In the genomic region with DNA sequence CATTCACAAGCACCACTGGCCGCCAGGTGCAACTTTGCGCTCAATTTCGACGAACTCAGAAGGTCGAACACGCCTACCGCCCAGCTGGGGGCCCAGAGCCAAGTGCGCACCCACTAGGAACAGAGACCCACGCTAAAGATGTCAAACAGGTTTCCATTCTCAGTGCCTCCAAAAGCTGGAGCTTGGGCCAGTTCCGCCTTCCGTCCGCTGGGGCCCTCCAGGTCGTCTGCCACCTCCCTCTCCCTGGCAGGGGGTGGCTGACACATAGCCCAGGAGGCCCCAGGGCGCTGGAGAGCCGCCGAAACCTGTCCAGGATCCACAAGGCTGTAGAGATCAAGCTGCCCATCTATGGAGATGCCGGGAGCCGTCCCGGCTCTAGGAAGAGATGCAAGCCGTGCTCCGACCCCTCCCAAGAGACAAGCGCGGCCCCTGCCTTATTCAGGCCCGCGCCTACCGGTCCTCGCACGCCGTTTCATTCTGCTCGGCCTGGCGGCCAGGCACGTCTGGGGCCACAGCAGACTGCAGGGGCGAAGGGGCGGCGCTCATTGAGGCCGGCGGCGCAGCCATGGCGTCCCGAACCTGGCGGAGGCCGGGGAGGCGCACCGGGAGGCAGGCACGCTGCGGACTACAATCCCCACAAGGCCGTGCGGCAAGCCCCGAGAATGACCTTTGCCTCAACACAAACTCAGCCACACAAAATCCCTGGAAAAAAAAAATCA, we compare ENCODE assay signal across 1 mouse cellular context.
TF ChIP-seq lines count a peak whose summit lies in the region.

No protein-coding gene starts in this region.

TF ChIP-seq in C2C12, 6 proteins besides CTCF, POLR2A, EP300 and RAD21 (continued from another document):
- TF ChIP-seq MYOG (IDR thresholded peaks at IDR 0.05; ENCODE audit: control insufficient read depth, extremely low read depth, insufficient read length): no peak
- TF ChIP-seq FOSL1 (IDR thresholded peaks at IDR 0.05; ENCODE audit: insufficient read depth, low read length, poor library complexity, severe bottlenecking): no peak
